In the genomic region with DNA sequence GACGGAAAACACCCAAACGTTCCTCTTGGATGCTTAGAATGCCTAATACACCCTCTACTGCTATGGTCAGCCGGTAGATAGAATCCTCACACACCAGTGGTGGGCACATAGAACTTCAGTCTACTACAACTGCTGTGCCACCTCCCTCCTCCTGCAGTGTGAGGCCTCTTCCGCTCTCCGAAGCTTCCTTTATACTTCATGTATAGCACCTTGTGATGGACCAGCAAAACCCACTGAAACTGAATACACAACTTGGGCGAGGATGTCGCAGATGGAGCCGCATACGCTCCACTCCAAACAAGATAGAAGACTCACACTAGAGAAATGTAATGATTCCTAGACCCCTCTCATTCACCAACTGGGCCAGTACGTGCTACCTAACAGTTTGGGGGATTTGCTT, we compare ENCODE assay signal across 8 mouse cellular contexts. TPM values are rescaled to one million over a fixed set of nuclear protein-coding genes. Genes with fewer than 3 reads are reported as not detected.
DNase-seq lines count a peak whose midpoint lies in the region; ATAC-seq and TF ChIP-seq lines count a peak whose summit lies in the region.

No protein-coding gene starts in this region.

- H3K4me1 ChIP-seq in kidney, adult 2 months (ENCODE audit: control insufficient read depth, insufficient read depth, low read length) = no peaks in the 10 kb centered on the region; the same call in 1 of the 2 replicates
- peaks cover 5% of the 10 kb centered on the region for H3K4me1 ChIP-seq in forebrain, embryonic 15.5 days
- H3K4me1 ChIP-seq in limb, embryonic 13.5 days = peaks cover 19% of the 10 kb centered on the region
- no peaks in the 10 kb centered on the region for H3K4me1 ChIP-seq in midbrain, postnatal 0 days (ENCODE audit: insufficient read depth, low read length)

- no peak overlapping the region for H3K27ac ChIP-seq in kidney, adult 2 months (ENCODE audit: insufficient read depth, low read depth, low read length)
- no peak overlapping the region for H3K27ac ChIP-seq in forebrain, embryonic 15.5 days (replicated peaks)
- H3K27ac ChIP-seq in limb, embryonic 13.5 days = no peak overlapping the region
- no peak overlapping the region for H3K27ac ChIP-seq in midbrain, postnatal 0 days (ENCODE audit: low read depth, low read length)

- H3K36me3 ChIP-seq in kidney, adult 2 months (ENCODE audit: control insufficient read depth, insufficient read depth, low read length) = no peaks in the 10 kb centered on the region; the same call in 1 of the 2 replicates
- H3K36me3 ChIP-seq in forebrain, embryonic 15.5 days = no peaks in the 10 kb centered on the region
- H3K36me3 ChIP-seq in limb, embryonic 13.5 days = peaks cover 15% of the 10 kb centered on the region
- H3K36me3 ChIP-seq in midbrain, postnatal 0 days (ENCODE audit: insufficient read depth, low read length) = no peaks in the 10 kb centered on the region

- no peaks in the 10 kb centered on the region for H3K27me3 ChIP-seq in kidney, adult 2 months (replicated peaks; ENCODE audit: control insufficient read depth, insufficient read depth, low read length)
- no peaks in the 10 kb centered on the region for H3K27me3 ChIP-seq in forebrain, embryonic 15.5 days
- no peaks in the 10 kb centered on the region for H3K27me3 ChIP-seq in limb, embryonic 13.5 days
- H3K27me3 ChIP-seq in midbrain, postnatal 0 days (ENCODE audit: insufficient read depth, low read length) = no peaks in the 10 kb centered on the region

- no peaks in the 10 kb centered on the region for H3K9me3 ChIP-seq in forebrain, embryonic 15.5 days
- no peaks in the 10 kb centered on the region for H3K9me3 ChIP-seq in limb, embryonic 13.5 days
- H3K9me3 ChIP-seq in midbrain, postnatal 0 days (ENCODE audit: low read length) = no peaks in the 10 kb centered on the region

- H3K4me3 ChIP-seq in kidney, adult 2 months (ENCODE audit: insufficient read depth, low read depth, low read length) = 0 out of 2 replicates have a peak overlapping the region, but pooled peaks have one; percentile 4
- peak overlapping the region; percentile 96 for H3K4me3 ChIP-seq in forebrain, embryonic 15.5 days
- peak overlapping the region; percentile 92 for H3K4me3 ChIP-seq in limb, embryonic 13.5 days
- peak overlapping the region; percentile 85 for H3K4me3 ChIP-seq in midbrain, postnatal 0 days (ENCODE audit: low read depth, low read length)

- H3K4me2 ChIP-seq in forebrain, embryonic 15.5 days (replicated peaks) = peak overlapping the region; percentile 63
- peak overlapping the region; percentile 76 for H3K4me2 ChIP-seq in limb, embryonic 13.5 days (replicated peaks)
- peak overlapping the region; percentile 79 for H3K4me2 ChIP-seq in midbrain, postnatal 0 days (ENCODE audit: low read depth, low read length, poor library complexity, severe bottlenecking)

- H3K9ac ChIP-seq in forebrain, embryonic 15.5 days (replicated peaks) = no peak overlapping the region
- peak overlapping the region; percentile 95 for H3K9ac ChIP-seq in limb, embryonic 13.5 days
- H3K9ac ChIP-seq in midbrain, postnatal 0 days (replicated peaks; ENCODE audit: low read length, poor library complexity, severe bottlenecking) = peak overlapping the region; percentile 89; the same call in 1 of the 2 replicates

- 57% methylated on average over 10 of the region's 10 CpGs for WGBS in kidney, adult 2 months
- 47% methylated on average over 10 of the region's 10 CpGs for WGBS in forebrain, embryonic 15.5 days
- WGBS in limb, embryonic 13.5 days = 59% methylated on average over 10 of the region's 10 CpGs
- WGBS in midbrain, postnatal 0 days = 46% methylated on average over 10 of the region's 10 CpGs

- TF ChIP-seq CTCF in kidney, adult 2 months (conservative IDR thresholded peaks at IDR 0.05; ENCODE audit: insufficient read depth, insufficient read length, low read depth, low read length) = no peak
- TF ChIP-seq CTCF in midbrain, postnatal 0 days (IDR thresholded peaks at IDR 0.05) = no peak

- DNase-seq in kidney, adult 2 months = no peak
- no peak for DNase-seq in kidney, postnatal 10 days
- DNase-seq in T-cell, adult 2 months (ENCODE audit: low spot score) = peak; percentile 74
- DNase-seq in midbrain, postnatal 0 days (ENCODE audit: low spot score) = peak; percentile 18
- peak; percentile 7 for DNase-seq in yolk sac, embryonic 10.5 days (ENCODE audit: low spot score)
- DNase-seq in gastrocnemius, adult 18-20 months (ENCODE audit: low spot score) = no peak

- no peak for ATAC-seq in forebrain, embryonic 15.5 days (replicated peaks)
- ATAC-seq in limb, embryonic 13.5 days (ENCODE audit: low FRiP score, low read depth) = no peak
- ATAC-seq in midbrain, postnatal 0 days (ENCODE audit: low FRiP score) = no peak

- no peak for TF ChIP-seq POLR2A in kidney, adult 2 months (IDR thresholded peaks at IDR 0.05; ENCODE audit: low read depth, low read length)

RNA-seq across cellular contexts. Expression of a gene that starts 1.8 kb away (rescaled TPM):
- 3.1 and 3.6 TPM in 2 replicates for polyA plus RNA-seq in kidney, adult 2 months (2012; rRNA removed)
- polyA plus RNA-seq in forebrain, embryonic 15.5 days (2015; fragmentation: Nextera tagmentation; extraction: Ambion mirVana) = 25.5 and 27.6 TPM in 2 replicates
- 42.9 and 45.7 TPM in 2 replicates for polyA plus RNA-seq in limb, embryonic 13.5 days (2015; fragmentation: Nextera tagmentation; extraction: Ambion mirVana)
- 10.2 and 10.6 TPM in 2 replicates for total RNA-seq in midbrain, postnatal 0 days (2014; rRNA removed)
- polyA plus RNA-seq in midbrain, postnatal 0 days (2015; fragmentation: Nextera tagmentation; extraction: Ambion mirVana) = 16.5 and 19.8 TPM in 2 replicates
- 1 to 10 TPM; 2.3 to 2.7 TPM for total RNA-seq in gastrocnemius, adult 18-20 months (2021)

Comparison
In these comparisons a context has a peak if more than half of its experiments do, and no peak if none do; other contexts are left out.
1. DNase-seq: peak in T-cell, adult 2 months (single experiment), midbrain, postnatal 0 days (single experiment) and yolk sac, embryonic 10.5 days (single experiment); none in kidney, adult 2 months (single experiment), kidney, postnatal 10 days (single experiment) and gastrocnemius, adult 18-20 months (single experiment).
2. H3K4me3 ChIP-seq: peak in every context shown above with its lines; median percentile 96 in forebrain, embryonic 15.5 days; 92 in limb, embryonic 13.5 days; 85 in midbrain, postnatal 0 days; 4 in kidney, adult 2 months.
3. Peak in every context shown above with its lines, with median percentiles within 50 percentile points of each other: H3K4me2 ChIP-seq.